Mouse (Mus musculus) cerebellum, adult 9-11 months (tissue): ENCODE results near the gene Lat2.

ENCODE experiments used
- DNase-seq: peaks from one replicate; pipeline ENCODE4 v3.0.0; 2022

Lat2 gene

DNA sequence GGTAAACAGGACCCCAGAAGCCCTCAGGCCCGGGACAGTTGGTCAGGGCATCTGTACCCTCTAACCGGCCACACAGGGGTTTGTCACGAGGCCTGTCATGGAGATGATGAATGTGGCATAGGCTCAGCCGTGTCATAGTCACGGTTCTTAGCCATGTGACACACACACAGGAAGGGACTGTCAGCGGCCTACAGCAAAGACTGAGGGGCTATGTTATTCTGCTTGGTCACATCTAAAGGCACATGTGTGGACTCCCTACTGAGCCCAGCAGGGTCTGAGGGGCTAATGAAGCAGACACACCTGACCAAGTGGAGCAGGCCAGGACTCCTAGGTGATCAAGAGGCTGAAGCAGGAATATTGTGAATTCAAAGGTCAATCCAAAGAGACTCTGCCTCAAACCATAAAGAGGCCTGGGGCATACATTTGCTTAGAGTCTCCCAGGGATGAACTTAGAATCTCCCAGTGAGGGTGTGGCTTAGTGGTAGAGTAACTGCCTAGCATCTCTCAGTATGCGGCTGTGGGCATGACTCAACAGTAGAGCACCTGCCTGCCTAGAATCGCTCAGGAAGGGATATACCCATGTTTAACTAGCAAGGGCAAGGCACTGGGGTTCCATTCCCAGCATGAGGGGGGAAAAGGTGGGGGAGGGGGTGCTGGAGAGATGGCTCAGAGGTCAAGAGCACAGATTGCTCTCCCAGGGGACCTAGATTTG lies 2.9 kb downstream of the Lat2 start:
- no peak for DNase-seq

DNA sequence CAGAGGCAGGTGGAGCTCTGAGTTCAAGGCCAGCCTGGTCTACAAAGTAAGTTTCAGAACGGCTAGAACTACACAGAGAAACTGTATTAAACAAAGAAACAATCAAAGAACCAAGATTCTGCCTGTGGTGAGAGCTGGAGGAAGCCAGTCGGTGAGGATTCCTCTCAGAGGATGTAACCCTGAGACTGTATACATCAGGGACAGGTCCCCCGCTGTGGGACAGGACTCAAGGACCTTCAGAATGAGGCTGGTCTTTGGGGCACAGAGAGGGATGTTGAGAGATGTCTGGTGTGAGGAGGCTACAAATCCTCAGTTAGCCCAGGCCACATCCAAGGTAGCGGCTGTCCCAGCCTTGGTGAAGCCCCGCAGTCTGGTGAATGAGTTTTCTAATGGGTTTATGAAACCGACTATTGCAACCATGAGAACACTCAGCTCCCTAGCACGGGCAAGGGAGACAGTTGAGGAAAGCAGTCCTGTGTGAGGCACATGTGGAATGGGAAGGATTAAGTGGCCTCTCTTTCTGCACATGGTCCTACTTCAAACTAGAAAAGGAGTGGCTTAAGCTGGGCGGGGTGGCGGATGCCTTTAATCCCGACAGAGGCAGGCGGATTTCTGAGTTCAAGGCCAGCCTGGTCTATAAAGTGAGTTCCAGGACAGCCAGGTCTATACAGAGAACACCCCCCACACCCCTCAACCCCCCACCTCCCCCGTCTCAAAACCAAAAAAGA lies 4.7 kb downstream of the Lat2 start:
- DNase-seq: no peak

DNA sequence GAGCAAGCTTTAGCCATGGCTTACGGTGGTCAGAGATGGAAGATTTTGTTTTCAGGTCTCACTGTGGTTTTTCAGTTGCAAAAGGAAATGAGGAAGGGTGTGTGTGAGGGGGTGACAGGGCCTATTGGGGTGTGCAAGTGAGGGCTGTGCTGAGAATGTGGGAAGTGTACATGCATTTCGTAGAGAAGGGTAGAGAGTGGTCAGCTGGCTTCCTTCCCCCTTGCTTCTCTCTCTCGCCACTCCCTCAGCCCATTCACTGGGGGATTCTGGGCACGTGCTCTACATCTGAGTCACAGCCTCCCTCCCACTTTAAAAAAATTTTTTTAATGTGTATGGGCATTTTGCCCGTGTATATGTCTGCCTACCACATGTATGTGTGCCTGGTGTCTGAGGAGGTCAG lies 7.7 kb downstream of the Lat2 start:
- no peak for DNase-seq

DNA sequence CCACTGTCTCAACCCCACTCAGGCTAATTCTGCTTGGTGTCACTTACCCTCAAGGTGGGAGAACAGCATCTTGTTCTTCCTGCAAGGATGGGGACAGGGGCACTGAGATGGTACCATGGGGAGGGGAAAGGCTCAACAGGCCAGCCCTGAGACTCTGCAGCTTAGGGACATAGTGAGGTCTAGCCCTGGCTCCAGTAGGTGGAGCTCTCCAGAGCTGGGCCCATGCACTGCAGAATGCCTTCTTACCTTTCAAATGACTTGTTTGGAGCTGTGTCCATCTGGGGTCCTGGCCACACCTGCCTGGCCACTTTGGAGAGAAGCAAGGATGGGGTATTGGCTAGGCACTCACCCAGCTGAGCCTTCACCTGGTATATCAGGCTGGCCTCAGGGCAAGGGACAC lies 8.5 kb downstream of the Lat2 start:
- no peak for DNase-seq

DNA sequence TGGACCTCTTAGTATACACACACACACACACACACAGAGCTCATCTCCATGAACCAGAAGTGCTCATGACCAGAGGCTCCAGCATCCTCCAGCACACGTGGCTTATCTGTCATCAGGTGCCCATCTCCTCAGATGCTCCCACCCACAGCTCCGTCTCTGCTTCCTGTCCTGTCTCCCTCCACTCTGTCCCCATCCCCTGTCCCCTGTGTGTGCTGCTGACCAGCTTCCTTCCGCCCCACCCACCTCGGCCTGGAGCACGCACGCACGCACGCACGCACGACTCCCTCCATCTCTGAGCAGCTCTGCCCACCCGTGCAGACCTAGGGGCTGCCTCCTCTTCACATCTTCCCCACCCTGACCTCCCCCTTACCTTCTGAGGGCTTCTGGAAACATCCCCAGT lies 10.4 kb downstream of the Lat2 start:
- DNase-seq: no peak

DNA sequence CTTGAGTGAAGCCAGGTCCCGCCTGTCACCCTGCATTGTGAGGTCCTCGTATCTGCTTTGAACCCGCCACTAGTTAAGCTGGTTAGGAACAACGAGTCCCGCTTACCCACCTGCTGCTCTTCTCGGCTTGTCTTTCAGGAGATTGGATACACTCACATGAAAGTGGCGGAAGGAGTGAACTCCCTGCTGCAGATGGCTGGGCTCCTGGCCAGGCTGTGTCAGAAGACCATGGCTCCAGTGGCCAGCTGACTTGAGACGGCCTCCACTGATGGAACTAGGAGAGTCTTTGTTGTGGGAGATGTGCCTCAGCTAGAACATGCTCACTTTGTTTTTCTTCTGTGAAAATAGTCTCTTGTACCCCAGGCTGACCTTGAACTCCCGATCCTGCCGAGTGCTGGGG lies 17.1 kb downstream of the Lat2 start:
- no peak for DNase-seq

DNA sequence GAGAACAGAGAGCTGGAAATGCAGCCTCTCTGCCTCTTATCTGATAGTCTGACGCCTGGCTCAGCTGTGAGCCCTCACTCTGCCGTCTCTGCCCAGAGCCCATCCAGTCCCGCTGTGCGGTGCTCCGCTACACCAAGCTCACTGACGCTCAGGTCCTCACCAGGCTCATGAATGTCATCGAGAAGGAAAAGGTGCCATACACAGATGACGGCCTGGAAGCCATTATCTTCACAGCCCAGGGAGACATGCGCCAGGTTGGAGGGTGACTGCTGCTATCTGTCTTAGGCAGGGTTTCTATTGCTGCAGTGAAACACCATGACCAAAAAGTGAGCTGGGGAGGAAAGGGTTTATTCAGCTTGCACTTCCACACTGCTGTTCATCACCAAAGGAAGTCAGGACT lies 21.7 kb downstream of the Lat2 start:
- DNase-seq: no peak

DNA sequence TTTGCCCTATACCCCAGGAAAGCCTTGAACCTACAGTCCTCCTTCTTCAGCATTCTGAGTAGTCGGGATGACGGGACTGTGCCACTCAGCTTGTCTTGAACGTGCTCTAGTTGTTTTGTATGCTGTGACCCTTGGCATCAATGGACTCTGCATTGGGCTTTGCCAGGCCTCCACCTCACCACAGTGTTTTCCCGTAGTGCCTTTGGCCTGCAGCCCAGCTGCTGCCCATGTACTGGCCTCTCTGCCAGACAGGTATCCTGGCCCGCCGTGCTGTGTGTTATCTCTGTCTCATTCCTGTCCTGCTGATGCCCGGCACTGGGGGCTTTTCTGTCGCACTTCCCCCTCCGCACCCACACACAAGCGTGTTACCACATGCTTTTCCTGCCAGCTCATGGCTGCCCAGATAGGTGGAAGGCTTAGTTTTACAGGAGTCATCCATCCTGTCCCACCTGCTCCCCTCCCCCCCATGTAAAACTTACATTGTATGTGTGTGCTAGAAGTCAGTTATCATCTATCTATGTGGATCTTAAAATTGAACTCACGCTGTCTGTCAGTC lies 22.7 kb downstream of the Lat2 start:
- DNase-seq: peak; percentile 39

DNA sequence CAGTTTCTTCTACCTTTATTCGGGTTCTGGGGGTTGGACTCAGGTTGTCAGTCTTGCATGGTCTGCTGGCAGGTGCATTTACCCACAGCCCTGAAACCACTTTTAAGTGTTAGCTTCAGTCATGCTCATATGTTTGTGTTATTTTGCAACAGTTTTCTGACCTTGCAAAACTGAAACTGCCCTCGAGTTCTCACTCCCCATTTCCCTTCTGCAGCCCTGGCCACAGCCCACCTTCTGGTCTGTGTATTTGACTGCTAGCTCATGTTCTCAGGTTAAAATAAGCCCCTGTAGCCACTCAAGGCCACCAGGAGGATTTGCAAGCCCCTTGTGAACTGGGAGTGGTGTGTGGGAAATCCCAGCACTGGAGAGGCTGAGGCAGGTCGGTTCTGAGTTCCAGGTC lies 24.9 kb downstream of the Lat2 start:
- DNase-seq: no peak

DNA sequence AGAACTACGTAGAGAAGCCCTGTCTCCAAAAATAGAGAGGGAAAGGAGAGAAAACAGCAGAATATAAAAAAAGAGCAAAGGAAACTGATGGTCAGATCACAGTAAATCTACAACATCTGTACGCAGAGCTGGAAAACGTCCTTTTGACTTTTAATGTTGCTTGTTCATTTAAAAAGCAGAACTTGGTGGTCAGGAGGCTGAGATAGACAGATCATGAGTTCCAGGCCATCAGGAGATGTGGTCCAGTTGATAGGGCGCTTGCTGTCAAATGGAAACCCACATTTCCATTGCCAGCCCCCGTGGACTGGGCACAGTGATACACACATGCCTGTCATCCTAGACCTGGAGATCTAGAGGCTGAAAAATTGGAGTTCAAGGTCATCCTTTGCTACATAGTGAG lies 30.0 kb downstream of the Lat2 start:
- DNase-seq: no peak

DNA sequence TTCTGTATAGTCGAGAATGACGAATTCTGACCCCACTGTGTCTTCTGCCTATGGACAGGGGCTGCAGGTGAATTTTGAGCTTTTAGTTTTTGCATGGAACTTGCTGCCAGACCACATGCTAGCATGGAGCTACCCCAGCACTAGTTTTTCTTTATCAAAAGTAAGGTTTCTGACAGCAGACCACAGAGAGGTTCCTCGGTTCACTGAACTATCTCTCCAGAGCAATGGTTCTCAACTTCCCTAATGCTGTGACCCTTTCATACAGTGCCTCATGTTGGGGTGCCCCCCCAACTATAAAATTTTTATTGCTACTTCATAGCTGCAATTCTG lies 31.0 kb downstream of the Lat2 start:
- no peak for DNase-seq

DNA sequence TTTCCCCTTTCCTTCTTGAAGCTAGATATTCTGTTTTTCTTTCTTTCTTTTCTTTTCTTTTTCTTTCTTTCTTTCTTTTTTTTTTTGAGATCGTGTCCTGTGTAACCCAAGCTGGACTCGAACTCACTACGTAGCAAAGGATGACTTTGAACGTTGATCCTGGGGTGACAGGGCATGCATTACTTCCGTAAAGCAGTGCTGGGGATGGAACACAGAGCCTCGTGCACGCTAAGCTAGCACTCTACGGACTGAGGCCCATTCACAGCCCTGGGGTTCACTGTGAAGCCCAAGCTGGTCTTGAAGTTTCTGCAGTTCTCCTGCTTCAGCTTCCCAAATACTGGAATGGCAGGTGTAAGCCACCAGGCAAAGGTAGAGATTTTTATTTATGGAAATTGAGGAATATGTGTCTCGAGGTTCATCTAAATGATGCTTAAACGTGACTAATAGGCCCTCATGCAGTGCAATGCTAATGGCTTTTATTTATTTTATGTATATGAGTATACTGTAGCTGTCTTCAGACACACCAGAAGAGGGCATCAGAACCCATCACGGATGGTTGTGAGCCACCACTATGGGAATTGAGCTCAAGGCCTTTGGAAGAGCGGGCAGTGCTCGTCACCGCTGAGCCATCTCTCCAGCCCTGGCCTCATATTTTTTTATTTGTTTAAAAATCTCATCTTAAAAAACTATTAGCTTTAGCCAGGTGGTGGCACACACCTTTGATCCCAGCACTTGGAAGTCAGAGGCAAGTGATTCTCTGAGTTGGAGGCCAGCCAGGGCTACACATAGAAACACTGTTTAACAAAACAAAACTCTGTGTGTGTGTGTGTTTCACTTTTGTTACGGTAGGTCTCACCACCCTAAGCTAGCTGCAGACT lies 31.6 kb downstream of the Lat2 start:
- DNase-seq: no peak

DNA sequence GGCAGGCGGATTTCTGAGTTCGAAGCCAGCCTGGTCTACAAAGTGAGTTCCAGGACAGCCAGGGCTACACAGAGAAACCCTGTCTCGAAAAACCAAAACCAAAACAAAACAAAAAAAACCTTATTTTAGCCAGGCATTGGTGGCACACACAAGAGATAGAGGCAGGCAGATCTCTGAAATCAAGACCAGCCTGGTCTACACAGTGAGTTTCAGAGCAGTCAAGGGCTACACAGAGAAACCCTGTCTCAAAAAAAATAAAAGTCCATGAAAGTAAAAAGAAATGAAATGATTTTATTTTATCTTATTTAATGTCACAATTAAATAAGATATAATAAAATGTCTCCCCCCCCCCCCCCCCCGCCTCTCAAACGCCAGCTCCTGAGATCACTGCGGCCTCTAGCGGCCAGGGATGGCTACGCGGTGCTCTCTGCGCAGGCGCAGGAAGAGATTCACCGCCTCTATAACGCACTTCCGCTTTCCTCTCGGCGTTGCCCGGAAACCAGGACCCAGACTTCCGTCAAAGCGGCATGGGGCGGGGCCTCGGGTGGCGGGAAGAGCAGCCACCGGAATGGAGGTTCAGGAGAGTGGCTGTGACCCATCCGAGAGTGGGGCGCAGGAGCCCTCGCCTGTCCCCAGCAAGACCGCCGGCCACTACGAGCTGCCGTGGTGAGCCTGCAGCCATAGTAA lies 32.5 kb downstream of the Lat2 start:
- DNase-seq: peak; percentile 96

DNA sequence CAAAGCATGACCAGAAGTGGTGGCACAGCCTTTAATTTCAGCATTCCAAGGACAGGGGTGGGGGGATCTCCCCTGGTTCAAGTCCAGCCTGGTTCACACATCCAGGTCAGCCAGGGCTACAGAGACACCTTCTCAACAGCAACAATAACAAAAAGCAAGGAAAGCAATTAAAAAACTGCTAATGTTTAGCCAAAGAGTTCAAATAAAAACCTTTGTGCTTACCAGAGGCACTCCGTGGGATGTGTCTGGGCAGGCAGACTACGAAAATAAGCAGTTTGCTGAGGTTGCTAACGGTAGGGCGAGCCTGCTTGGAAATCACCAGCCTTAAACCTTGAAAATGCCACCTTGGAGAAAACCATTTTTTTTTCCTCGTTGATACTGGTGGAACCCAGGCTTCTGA lies 33.7 kb downstream of the Lat2 start, which contains the start of gene Rfc2:
Gene Rfc2, plus strand, starts transcription at position 221 of the 400 bp plus-strand sequence.
- DNase-seq: no peak

DNA sequence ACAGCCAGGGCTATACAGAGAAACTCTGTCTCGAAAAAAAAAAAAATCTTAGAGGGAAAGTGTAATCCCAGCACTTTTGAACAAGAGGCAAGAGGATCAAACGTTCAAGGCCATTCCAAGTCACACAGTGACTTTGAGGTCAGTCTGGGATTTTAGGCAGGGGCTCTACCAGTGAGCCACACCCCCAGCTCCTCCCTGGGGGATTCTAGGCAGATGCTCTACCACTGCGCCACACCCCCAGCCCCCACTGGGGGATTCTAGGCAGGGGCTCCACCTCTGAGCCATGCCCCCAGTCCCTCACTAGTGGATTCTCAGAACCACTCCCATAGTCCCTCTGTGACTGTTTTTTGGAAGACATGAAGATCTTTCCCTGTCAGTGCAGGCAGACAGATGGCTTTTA lies 35.7 kb downstream of the Lat2 start:
- DNase-seq: no peak

DNA sequence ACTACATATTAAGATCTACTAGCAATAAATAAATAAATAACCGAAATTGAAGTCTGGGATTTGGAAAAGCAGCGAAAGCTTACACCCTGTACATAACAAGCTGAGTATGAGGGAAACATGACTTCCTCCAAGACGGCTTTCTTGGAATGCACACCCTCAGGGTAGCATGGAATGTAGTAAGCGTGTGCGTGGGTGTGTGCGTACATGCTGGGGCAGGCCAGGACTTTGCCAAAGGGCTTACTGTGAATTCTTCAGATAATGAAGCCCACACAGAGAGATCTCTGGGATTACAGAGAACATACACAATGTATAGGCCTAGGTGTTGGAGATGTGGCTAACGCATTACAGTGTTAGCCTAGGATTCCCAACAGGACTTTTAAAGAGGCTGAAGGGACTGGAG lies 37.3 kb downstream of the Lat2 start:
- DNase-seq: no peak

DNA sequence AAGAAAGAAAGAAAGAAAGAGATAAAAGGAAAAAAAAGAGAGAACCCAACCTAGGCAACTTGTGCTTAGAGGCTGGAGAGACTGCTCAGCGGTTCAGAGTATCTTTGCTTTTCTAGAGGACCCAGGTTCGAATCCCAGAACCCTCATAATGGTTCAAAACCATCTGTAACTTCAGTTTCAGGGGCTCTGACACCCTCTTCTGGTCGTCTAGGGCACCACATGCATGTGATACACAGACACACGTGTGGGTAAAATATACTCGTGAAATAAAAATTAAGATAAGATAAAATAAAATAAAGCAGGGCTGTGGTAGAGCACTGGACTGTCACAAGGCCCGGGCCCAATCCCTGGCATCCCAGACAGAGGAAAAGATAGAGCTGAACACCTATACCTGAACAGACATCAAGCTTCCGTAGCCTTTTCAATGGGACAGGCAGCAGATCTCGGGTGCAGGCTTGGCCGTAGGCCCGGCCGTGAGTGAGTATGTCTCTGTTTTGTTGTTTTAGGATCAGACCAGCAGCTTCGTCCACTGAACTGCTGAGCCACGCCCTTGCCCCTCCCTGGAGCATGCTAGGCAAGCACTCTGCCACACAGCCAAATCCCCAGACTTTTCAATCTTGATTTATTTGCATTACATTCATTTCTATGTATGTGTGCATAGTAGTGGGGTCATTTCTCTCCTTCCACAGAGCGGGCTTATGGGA lies 38.2 kb downstream of the Lat2 start:
- DNase-seq: no peak

DNA sequence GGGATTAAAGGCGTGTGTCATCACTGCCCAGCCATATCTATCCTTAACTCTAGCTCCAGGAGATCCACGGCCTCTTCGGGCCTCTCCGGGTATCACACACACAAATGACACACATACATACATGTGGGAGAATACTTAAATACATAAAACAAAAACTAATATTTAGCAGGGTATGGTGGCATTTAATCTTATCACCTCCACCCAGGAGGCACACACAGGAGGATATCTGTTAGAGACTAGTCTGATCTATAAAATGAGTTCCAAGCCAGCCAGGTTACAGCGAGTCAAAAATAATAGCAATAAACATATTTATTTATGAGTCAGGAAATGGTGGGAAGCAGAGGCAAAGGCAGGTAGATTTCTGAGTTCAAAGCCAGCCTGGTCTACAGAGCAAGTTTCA lies 39.0 kb downstream of the Lat2 start:
- DNase-seq: no peak

DNA sequence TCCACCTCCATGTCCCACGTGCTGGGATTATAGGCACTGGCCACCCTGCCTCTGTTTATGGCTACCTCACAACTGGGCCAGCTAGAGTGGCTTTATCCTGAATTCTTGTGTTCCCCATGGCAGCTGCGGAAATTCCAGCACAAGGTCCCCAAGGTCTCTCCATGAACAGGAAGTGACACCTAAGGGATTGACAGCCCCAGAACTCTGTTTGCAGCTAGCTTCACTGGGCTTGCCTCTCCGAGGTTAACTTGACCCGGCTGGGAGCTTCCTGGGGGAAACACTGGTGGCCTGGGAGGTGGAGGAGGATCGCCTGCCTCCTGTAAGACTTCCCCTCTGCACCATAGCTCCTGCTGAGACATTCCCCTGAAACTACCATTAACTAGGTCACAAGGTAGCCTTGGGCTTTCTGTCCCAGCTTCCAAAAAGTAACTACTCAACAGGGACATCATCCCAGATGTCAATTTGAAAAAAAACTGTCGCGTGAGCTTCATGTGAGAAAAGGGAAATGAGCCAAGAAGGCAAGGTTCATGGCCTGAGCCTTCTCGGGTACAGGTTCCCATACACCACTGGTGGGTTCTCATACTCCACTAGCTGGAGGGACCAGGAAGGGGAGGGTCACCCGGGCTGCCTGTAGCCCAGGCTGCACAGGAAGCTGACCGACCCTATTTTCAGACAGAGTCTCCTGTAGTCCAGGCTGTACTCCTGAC lies 42.2 kb downstream of the Lat2 start:
- no peak for DNase-seq

DNA sequence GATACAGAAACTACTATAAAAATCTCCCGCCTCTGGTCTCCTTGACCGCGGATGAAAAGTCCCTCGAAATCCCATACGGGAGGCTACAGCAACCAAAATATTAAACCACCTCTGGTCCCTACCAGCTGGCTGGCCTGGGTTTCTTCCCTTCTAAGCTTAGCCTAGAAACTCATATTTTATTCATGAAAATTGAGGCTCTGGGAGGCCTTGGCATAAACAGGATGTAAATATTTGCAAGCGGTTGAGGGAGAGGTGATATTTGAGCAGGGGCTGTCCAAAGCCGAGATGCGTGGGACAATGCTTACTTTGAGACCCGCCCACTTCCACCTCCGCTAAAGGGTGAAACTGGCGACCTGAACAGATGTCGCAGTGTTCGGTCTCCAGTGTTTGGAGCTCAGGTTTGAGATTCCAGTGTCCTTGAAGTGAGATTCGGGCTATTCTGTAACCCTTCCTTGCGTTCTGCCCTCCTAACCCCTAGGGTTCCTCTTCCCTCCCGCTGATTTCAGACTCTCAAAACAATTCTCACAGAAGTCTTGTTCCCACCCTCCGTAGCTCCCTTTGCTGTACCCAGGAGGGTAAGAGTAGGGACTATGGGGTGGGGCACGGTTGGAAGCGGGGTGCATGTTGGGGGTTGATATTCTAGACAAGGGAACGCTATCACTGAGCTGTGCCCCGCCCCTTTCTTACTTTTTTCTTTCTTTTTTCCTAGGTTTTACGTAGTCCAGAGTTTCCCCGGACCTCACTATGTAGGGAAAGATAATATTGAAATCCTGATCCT lies 42.9 kb downstream of the Lat2 start:
- DNase-seq: no peak

DNA sequence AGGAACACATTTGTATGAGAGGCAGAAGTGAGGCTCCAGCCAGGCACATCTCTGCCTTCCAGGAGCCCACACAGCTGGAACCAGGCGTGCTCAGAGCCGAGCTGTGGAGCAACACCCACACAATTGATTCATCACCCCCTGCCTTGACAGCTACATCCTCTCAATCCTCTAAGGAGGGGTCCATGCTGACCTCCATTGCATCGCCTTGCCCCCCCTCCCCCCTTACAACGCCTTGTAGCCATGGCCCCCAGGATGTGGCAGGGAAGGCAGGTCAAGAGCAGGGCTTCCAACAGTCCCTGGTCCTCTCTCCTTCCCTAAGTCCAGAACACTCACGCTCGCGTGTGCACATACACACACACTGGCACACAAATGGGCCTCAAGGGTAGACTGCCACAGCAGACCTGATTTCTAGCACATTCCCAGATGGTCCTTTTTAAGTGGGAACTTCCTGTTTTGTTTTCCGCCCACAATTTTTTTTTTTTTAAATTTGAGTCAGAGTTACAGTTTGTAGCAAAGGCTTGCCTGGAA lies 45.8 kb downstream of the Lat2 start:
- no peak for DNase-seq
